Mouse (Mus musculus) embryo, embryonic 10.5 days (tissue): ENCODE data around the gene Cox6a2.

Experiments used
- DNase-seq: peaks from one replicate; pipeline ENCODE4 v3.0.0-alpha.2; 2015; ENCODE audit warnings: low spot score

The Cox6a2 gene

DNA sequence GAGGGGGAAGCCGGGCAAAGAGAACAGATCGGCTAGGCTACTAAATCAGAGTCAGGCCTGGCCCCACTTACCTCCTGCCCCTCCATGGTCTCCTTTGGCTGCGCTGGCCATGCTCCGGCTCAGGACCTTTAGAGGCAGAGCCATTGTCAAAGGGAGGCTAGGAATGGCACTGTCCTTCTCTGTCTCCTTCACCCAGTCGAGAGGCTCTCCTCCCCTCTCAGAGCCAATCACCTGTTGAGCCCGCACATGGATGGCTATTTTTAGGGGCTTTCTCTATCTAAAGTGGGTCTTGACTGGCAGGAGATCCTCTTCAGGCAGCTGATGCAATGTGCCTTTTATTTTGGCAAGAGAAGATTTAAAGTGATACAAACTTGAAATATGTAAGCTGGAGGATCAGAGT is at the start of gene Cox6a2:
Gene Cox6a2, minus strand, starts transcription at position 236 of the 400 bp plus-strand sequence.
- no peak for DNase-seq

DNA sequence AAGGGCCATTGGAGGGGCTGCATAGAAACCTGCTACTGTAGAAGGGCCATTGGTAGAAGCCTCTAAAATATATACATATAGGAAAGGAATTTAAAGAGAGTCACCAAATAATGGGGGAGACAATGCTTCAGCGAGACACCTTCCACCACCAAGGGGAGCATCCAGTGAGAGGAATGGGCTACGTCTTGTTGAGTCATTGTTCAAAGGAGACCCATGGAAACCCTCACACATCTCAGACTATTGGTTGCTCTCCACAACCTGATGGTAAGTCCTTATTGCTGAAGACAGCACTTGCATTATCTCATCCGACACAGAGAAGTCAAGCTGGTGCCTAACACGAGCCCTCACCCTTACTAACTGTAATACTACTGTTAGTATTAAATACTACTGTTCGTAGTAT is 49.6 kb upstream of the Cox6a2 start:
- DNase-seq, result no peak

DNA sequence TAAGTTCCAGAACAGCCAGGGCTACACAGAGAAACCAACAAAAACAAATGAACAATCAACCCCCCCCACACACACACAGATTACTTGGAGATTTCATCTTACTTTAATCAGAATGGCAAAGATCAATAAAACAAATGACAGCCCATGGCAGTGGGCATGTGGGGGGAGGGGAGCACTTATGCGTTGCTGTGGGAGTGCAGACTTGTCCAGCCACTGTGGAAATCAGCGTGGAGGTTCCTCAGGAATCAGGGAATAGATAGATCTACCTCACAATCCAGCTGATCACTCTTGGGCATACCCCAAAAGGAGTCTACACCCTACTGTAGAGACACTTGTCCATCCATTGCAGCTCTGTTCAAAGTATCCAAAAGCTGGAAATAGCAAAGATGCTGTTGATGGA is 48.8 kb upstream of the Cox6a2 start:
- no peak for DNase-seq

DNA sequence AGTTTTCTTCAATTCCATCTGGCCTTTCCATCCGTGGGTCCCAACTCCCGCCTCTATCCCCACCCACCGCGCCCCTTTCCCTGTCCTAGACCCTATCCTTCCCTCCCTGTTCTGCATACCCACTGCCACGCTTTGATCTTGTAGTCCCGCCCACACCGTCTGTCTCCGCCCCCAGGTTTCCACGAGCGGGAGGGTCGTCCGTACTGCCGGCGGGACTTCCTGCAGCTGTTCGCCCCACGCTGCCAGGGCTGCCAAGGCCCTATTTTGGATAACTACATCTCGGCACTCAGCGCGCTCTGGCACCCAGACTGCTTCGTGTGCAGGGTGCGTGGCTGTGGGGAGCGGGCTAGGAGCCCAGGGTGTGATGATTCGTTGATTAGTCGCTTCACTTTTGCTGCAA is 46.4 kb upstream of the Cox6a2 start:
- DNase-seq, result peak; percentile 70

DNA sequence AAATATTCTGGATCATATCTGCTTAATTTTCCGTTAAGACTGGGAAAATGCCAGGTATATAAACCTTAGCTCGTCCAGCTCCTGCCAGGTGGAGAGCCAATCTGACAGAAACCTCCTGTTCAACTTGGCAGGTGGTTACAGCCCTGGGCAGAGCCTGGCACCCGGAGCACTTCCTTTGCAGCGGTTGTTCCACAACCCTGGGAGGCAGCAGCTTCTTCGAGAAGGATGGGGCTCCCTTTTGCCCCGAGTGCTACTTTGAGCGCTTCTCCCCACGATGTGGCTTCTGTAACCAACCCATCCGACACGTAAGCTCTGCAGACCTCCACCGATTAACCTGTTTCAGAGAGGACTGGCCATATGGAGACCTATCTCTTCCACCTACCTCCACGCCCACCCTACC is 45.8 kb upstream of the Cox6a2 start:
- no peak for DNase-seq

DNA sequence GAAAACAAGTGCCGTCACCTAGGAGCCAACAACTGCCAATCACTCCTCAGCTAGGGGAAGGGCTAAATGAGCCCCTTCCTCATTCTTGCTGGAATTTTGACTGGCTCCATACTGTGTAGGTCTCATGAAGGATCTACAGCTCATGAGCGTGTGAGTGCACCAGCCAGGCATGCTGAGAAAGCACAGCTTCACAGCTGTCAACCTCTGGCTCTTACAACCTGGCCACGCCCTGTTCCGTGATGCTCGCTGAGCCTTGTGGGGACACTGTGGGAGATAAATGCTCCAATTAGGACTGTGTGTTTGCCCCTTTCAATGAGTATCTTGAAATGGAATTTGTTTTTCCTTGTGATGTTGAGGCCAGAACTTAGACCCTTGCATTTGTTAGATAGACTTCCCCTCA is 43.8 kb upstream of the Cox6a2 start:
- DNase-seq, result no peak

DNA sequence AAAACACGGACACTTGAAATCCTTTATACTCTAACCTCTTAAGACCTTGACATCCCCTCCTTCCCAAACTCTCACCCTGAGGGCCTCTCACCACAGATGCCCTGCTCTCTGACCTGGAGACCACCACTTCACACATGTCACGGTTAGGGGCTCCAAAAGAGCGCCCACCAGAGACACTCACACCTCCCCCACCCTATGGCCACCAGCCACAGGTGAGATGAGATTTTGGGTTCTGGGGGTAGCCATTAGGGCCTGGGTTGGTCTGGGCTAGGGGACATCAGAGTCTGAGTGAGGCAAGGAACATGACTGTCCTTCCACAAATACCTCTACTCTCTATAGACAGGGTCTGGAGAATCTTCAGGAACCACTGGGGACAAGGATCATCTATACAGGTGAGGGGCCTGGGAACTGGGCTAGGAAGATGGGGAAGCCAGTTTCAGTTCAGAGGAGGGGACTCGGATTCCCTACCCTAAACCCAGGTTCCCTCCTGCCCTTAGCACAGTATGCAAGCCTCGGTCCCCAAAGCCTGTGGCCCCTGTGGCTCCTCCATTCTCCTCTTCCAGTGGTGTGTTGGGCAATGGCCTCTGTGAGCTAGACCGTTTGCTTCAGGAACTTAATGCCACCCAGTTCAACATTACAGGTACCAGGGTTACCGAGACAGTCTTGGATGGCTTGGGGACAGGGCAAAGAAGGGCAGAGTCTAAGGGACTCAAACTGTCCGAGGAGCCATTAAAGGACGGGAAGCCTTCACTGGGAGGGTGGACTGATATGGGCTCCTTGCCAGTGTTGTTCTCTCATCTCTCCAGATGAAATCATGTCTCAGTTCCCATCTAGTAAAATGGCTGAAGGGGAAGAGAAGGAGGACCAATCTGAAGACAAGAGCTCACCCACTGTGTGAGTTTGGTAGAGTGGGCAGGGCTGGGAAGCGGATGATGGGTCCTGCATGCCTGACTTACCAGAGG is 42.2 kb upstream of the Cox6a2 start:
- no peak for DNase-seq

DNA sequence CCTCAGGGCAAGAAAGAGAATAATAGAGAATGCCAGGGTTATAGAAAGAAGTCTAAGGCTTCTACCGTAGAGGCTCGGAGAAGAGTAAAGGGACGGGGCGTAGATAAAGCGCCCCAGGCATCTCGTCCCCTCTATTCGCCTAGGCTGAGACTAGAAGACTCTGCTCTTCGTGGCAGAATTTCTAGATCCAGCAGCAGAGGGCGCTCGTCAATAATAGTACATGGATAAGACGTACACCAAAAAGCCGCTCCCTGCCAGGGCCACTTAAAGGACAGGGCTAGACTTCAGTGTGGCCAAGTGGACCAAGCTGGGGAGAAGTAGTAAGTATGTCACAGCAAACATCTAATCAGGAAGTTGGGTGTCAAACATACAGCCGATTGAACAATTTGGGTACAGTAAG is 41.3 kb upstream of the Cox6a2 start:
- DNase-seq, result peak; percentile 96

DNA sequence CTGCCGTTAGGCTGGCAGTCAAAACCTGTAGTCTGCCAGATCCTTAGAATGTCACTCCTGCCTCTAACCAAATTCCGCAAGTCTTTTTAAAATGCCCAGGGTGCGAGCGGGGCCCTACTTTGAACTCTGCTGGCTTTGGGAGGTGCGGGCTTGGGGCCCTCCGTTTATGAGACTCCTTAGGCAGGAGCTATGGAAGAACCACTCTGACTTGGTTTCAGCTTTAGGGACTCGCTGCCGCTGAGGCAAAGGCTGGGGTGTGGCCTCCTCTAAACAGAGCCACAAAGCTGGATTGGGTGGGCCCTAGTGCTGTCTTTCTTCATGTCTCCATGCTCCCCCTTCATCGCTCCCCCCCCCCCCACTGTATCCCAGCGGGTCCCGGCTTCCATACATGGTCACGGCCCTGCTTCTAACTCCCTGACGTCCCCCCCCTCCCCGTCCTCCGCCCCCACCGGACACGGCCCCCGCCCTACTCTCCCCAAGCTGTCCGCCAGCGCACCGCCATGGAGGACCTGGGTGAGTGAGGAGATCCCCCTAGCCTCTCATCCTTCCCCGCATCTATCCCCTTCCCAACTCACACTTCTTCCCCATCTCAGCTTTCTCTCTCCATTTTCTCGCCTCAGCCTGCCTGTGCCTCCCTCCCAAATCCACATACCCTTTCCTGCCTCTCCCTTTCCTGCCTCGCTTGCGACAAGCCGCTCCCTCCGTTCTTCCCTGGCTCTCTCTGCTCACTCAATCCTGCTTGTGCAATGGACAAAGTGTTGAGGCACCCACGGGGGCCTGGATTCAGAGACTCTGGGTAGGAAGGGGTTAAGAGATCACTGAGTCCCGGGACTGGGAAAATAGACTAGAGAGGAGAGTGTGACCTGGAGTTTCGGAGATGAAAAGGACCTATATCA is 40.6 kb upstream of the Cox6a2 start, which contains the start of gene Tgfb1i1:
Gene Tgfb1i1, plus strand, starts transcription at position 317 of the 896 bp plus-strand sequence.
- peak; percentile 66 for DNase-seq

DNA sequence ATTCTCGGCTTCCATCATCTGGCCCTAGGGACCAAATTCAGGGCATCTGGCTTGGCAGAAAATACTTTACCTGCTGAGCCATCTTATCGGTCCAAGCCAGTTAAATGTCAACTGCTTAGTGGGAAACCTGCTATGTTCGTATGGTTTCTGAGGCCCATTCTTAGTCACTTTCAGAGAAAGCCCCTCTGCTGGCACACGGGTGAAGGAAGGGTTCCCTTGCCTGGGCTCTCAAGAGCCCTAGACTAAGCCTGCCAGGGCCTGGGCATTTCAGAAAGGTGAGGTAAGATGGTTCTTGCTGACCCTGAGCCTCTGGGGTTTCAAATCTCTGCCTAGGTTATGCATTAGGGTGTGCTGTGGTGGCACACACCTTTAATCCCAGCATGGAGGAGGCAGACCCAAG is 39.4 kb upstream of the Cox6a2 start:
- DNase-seq, result no peak

DNA sequence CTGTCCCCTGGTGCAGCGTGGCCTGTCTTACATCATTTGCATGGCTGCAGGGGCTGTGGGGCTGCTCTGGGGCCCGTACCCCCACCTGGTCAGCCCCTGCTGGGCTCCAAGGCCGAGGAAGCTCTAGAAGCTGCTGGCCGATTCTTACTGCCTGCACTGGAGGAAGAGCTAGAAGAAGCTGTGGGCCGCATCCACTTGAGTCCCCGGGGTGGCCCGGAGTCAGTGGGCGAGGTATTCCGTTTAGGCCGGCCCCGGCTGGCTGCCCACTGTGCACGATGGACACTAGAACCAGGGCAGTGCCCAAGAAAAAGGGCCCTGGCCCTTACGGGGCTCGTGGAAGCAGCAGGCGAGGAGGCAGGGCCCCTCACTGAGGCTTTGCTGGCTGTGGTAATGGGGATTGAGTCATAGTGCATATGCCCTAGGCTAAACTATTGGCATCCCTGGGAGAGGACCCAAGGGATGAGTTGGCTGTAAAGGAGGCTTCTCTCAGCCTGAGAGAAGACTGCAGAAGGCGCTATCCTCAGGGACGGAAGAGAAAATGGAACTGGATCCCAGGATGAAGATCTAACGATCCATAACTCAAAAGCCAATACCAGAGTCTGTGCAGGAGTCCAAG is 38.3 kb upstream of the Cox6a2 start:
- no peak for DNase-seq

DNA sequence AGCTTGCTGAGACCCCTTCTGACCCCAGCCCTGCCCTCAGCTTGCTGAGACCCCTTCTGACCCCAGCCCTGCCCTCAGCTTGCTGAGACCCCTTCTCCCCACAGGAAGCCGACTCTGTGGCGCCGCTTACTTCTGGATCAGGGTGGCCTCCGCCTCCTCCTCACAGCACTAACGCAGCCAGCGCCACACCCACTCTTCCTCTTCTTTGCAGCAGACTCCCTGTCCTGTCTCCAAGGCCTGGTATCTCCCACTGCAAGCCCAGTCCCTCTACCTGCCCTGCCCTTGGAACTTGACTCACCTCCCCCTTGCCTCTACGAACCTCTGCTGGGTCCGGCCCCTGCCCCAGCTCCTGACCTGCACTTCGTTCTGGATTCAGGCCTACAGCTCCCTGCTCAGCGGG is 37.7 kb upstream of the Cox6a2 start:
- peak; percentile 26 for DNase-seq

DNA sequence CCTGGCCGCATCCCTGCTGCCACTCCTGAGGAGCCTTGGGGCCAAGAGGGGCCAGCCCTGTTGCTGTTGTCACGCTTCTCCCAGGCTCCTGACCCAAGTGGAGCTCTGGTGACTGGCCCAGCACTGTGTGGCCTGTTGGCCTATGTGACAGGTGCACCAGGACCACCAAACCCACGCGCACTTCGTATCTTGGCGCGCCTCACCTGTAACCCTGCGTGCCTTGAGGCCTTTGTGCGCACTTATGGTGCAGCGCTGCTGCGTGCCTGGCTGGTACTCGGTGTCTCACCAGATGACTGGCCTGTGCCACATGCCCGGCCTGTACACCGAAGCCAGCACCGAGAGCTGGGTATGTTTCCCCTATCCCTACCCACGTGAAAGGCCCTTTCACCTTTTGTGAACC is 36.1 kb upstream of the Cox6a2 start:
- no peak for DNase-seq

DNA sequence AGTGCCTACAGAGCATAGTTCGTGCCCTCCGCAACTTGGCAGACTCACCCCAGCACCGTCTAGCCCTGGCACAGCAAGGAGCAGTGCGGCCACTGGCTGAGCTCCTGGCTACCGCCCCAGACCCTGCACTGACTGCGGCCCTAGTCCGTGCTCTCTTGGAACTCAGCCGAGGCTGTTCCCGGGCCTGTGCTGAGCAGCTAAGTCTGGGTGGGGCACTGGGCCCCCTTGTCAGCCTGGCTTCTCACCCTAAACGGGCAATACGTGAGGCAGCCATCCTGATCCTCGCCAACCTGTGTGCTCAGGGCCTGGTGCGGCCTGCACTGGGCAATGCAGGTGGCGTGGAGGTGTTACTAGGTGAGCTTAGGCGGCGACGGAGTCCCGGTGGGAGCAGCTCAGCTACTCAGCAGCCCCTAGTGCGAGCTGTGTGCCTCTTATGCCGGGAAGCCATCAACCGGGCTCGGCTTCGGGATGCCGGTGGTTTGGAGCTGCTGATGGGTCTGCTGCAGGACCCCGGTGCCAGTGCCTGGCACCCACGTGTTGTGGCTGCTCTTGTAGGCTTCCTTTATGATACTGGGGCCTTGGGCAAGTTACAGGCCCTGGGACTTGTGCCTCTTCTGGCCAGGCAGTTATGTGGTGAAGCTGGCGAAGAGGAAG is 34.1 kb upstream of the Cox6a2 start:
- no peak for DNase-seq

DNA sequence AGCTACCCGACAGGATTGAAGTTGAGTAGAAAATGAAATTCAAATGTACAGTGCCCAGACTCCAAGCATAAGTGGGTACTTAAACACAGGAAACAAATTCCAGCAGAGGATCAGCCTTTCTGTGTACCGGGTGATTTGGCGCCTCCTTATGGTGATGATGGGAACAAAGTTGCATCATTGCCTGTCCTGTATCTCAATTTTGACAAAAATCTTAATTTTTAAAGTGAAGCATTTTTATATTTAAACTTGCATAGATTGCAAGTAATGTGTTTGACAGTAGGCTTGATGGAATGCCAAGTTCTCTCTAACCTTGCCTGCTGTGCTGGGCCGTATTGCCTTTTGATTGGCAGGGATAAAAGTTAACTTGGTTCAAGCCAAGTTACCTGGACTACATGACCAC is 32.8 kb upstream of the Cox6a2 start:
- peak; percentile 76 for DNase-seq

DNA sequence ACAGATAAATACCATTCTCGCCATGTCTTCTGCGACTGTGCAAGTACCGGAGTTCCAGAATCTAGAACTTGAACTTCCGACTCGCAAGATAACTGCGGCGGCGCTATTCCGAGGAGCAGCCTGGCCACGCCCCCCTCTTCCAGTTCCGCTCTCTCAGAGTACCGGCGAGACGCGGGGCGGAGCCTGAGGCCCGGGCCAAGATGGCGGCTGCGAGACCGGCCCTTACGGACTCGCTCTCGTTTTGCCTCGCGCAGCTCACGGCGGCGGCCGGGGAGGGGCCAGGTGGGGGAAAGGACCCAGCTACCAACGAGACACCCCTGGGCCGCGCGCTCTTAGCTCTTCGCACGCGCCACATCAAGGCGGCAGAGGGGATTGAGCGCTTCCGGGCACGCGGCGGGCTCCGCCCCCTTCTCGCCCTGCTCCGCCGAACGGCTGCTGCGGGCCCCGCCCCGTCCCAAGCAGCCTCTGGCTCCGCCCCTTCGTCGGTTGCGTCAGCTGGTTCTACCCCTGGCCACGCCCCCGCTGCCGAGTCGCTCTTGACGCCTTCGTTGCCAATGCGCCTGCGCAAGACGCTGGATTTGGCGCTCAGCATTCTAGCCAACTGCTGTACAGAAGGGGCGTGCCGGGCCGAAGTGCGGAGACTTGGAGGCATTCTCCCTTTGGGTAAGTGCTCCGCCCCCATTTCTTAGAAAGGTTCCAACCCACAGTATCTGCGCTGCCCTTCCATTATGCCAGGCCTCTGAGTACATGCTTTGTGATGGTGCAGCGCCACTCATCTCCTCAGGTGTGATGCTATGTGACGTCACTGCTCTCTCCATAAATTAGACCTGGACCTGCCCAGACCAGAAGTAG is 32.0 kb upstream of the Cox6a2 start, which contains the start of gene 9130023H24Rik:
Gene 9130023H24Rik, minus strand, starts transcription at position 105 of the 852 bp plus-strand sequence.
- peak; percentile 100 for DNase-seq

DNA sequence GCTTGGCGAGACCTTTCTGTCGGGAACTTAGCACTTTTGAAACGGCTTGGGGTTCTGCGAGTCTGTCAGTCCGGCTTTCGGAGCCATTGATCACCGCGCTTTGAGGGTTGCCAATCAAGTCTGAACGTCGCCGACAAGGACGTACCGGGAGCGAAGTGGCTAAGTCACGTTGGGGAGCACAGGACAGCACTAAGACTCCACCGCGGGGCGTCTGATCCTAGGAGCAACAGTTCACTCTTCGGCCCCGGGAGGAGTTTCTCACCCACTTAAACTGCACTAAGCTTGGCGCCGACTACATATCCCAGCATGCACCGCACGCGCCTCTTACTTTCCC is 31.4 kb upstream of the Cox6a2 start:
- DNase-seq, result no peak

DNA sequence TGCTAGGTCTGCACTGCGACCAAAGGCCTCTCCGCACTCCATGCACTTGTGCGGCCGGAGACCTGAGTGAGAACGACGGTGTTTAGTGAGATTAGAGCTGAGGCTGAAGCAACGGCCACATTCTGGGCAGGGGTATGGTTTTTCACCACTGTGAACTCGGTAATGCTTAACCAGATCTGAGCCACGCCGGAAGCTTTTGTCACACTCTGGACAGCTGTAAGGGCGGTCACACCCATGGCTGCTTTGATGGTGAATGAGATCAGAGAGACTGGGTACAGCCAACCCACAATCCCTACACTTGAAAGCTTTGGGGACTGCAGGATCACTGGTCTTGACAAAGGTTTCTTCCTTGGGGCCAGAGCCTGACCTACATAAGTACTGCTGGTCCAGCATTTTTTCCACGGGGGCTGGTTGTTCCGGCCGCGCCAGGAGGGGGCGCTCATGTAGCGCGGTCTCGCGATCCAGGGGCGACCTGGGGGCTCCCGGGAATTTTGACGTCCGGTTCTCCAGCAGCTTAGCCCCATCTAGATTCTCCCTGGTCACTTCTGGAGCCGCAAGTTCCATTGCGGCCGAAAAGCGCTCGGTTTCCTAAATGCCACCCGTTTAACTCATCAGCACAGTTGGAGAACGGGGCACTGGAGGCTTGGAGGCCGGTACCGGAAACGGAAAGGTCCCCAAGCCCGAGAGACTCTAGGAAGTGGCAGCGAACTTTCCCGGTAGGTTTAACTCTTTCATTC is 30.8 kb upstream of the Cox6a2 start, which contains the start of gene Armc5:
Gene Armc5, plus strand, starts transcription at position 487 of the 737 bp plus-strand sequence.
- peak; percentile 86 for DNase-seq

DNA sequence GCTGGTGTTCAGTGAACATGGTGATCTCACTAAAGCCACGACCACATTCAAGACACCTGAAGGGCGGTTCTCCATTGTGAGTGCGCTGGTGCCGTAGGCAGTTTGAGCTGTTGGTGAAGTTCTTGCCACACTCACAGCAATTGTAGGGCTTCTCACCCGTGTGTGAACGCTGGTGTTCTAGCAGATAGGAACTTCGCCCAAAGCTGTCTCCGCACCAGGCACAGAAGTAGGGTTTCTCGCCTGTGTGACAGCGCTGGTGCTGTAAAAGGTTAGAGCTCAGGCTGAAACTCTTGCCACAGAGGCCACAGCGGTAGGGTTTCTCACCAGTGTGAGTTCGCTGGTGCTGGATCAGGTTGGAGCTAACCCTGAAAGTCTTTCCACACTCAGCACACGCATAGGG is 30.2 kb upstream of the Cox6a2 start:
- no peak for DNase-seq

DNA sequence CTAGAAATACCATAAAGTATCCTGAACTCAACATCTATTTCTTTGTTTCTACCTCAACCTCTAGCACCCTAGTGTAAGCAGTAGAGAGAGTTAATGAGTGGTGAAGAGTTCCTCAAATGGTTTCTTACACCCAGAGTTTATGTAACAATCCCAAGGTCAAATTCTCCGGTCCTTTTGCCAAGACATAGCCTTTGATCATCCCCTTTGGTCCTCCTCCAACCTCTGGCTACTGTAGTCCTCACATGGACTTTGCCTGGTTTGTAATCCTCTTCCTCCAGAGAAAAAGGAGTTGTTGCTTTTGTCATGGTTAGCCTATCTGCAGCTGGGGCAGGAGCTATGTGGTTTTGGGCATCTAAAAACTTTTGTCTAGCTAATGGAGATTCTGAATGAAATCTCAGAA is 29.3 kb upstream of the Cox6a2 start:
- no peak for DNase-seq
